Mouse (Mus musculus) intestine, embryonic 14.5 days (tissue): Measurements from ENCODE around the gene Rgs14. TPM values are rescaled to one million over a fixed set of nuclear protein-coding genes. Genes with fewer than 3 reads are reported as not detected.

ENCODE experiments used
- ATAC-seq: fragments of 200-750 bp; cut with Nextera tagmentation; replicated peaks from 2 replicates; pipeline ENCODE4 v1.8.0; 2017; ENCODE audit warnings: low read depth, moderate number of reproducible peaks, moderate TSS enrichment, moderate library complexity; ENCODE audit not compliant: low FRiP score, low TSS enrichment
- DNase-seq: peaks from one replicate; pipeline ENCODE4 v3.0.0-alpha.2; 2018; ENCODE audit warnings: low spot score
- H3K27ac ChIP-seq: fragments of 300-500 bp; sonication (generic); 2 replicates; pipeline ENCODE4 v1.5.1; 2014; ENCODE audit warnings: low read depth, mild to moderate bottlenecking, control low read depth
- H3K27me3 ChIP-seq: fragments of 300-500 bp; sonication (generic); replicated peaks from 2 replicates; pipeline ENCODE4 v1.6.1; 2014; ENCODE audit warnings: low read length, control low read depth; ENCODE audit not compliant: control insufficient read depth, insufficient read depth
- H3K36me3 ChIP-seq: fragments of 300-500 bp; sonication (generic); 2 replicates; pipeline ENCODE4 v1.6.1; 2014; ENCODE audit warnings: low read length, control low read depth; ENCODE audit not compliant: control insufficient read depth, insufficient read depth
- H3K4me1 ChIP-seq: fragments of 300-500 bp; sonication (generic); replicated peaks from 2 replicates; pipeline ENCODE4 v1.6.1; 2014; ENCODE audit warnings: low read length, control low read depth, mixed read lengths; ENCODE audit not compliant: control insufficient read depth, insufficient read depth
- H3K4me2 ChIP-seq: fragments of 300-500 bp; sonication (generic); 2 replicates; pipeline ENCODE4 v1.6.1; 2014; ENCODE audit warnings: low read length
- H3K4me3 ChIP-seq: fragments of 300-500 bp; sonication (generic); 2 replicates; pipeline ENCODE4 v1.5.1; 2014; ENCODE audit warnings: low read depth, low read length, control low read depth, mixed read lengths
- H3K9ac ChIP-seq: fragments of 300-500 bp; sonication (generic); 2 replicates; pipeline ENCODE4 v1.6.1; 2014; ENCODE audit warnings: mild to moderate bottlenecking, low read length
- H3K9me3 ChIP-seq: fragments of 300-500 bp; sonication (generic); 2 replicates; pipeline ENCODE4 v1.6.1; 2016; ENCODE audit warnings: low read length, control low read depth; ENCODE audit not compliant: control insufficient read depth
- WGBS: fragments of 180-500 bp; shearing (Covaris S2); extraction: QIAGEN DNeasy Blood & Tissue Kit; methylation state at CpG from one replicate; pipeline ENCODE4 v1.1.7; 2014; 5-methylcytosine and 5-hydroxymethylcytosine counted together
- polyA plus RNA-seq: library from polyadenylated mRNA; unstranded; fragments of >200 nt; fragmentation: Nextera tagmentation; extraction: Ambion mirVana; gene quantifications from 2 replicates; pipeline ENCODE4 v1.2.1, GENCODE M21; 2014

The Rgs14 gene
- polyA plus RNA-seq, 1 experiment from 2014 or later = 1.0 TPM

GRCm38 (mm10) chr13:55418004-55418403 lies 48.5 kb downstream of the Rgs14 start:
- peak; percentile 94 for DNase-seq
- Histone ChIP-seq H3K4me3 (no peak overlapping the region), H3K4me2 (no peak overlapping the region), H3K36me3 (no peaks in the 10 kb centered on the region), H3K9me3 (no peaks in the 10 kb centered on the region), H3K9ac (no peak overlapping the region), H3K27ac (no peak overlapping the region), H3K27me3 (peaks cover 49% of the 10 kb centered on the region), H3K4me1 (0 out of 2 replicates have a peak, but pooled peaks cover 2% of the 10 kb centered on the region)
- 10% methylated on average over 12 of the region's 12 CpGs for WGBS
- peak; percentile 62 for ATAC-seq

- no peaks in the 10 kb centered on the region for H3K36me3 ChIP-seq
- H3K4me2 ChIP-seq = no peak overlapping the region
- H3K9me3 ChIP-seq = no peaks in the 10 kb centered on the region
- H3K4me3 ChIP-seq = no peak overlapping the region
- ATAC-seq = no peak
- no peak for DNase-seq
- H3K27ac ChIP-seq = no peak overlapping the region
- no peak overlapping the region for H3K9ac ChIP-seq
- 75% methylated on average over 5 of the region's 5 CpGs for WGBS
- 0 out of 2 replicates have a peak, but pooled peaks cover 2% of the 10 kb centered on the region for H3K4me1 ChIP-seq
- peaks cover 49% of the 10 kb centered on the region for H3K27me3 ChIP-seq
Measured at GRCm38 (mm10) chr13:55419142-55419541, 49.6 kb downstream of the Rgs14 start.

GRCm38 (mm10) chr13:55420018-55420932 lies 50.7 kb downstream of the Rgs14 start:
- 27% methylated on average over 51 of the region's 51 CpGs for WGBS
- H3K27ac ChIP-seq = no peak overlapping the region
- H3K4me2 ChIP-seq = peak overlapping the region; percentile 33
- ATAC-seq (no peak), DNase-seq (no peak)
- H3K4me3 ChIP-seq = peak overlapping the region; percentile 2
- H3K9ac ChIP-seq = no peak overlapping the region
- H3K27me3 ChIP-seq = peaks cover 45% of the 10 kb centered on the region
- no peaks in the 10 kb centered on the region for H3K36me3 ChIP-seq
- H3K9me3 ChIP-seq = no peaks in the 10 kb centered on the region
- 0 out of 2 replicates have a peak, but pooled peaks cover 2% of the 10 kb centered on the region for H3K4me1 ChIP-seq

- Histone ChIP-seq H3K9ac (no peak overlapping the region), H3K4me2 (peak overlapping the region; percentile 33)
- DNase-seq = peak; percentile 78
Measured at GRCm38 (mm10) chr13:55420933-55421800, 51.6 kb downstream of the Rgs14 start.

GRCm38 (mm10) chr13:55426613-55427012 lies 57.1 kb downstream of the Rgs14 start, which contains the start of gene F12:
TSS of gene F12 (minus strand) at chr13:55426793.
- DNase-seq = no peak
- Histone ChIP-seq H3K27me3 (peaks cover 7% of the 10 kb centered on the region), H3K4me3 (no peak within 1 kb of the TSS), H3K27ac (no peak within 1 kb of the TSS), H3K9me3 (no peaks in the 10 kb centered on the region), H3K4me1 (no peaks in the 10 kb centered on the region), H3K36me3 (no peaks in the 10 kb centered on the region), H3K9ac (no peak within 1 kb of the TSS), H3K4me2 (no peak within 1 kb of the TSS)
- WGBS = 87% methylated on average over 10 of the region's 10 CpGs
- no peak for ATAC-seq

More at GRCm38 (mm10) chr13:55420933-55421800, 51.6 kb downstream of the Rgs14 start:
- WGBS = 13% methylated on average over 35 of the region's 35 CpGs
- no peaks in the 10 kb centered on the region for H3K9me3 ChIP-seq
- H3K27me3 ChIP-seq = peaks cover 45% of the 10 kb centered on the region
- 0 out of 2 replicates have a peak, but pooled peaks cover 2% of the 10 kb centered on the region for H3K4me1 ChIP-seq
- peak overlapping the region; percentile 2 for H3K4me3 ChIP-seq
- H3K36me3 ChIP-seq = no peaks in the 10 kb centered on the region
- H3K27ac ChIP-seq = no peak overlapping the region
- peak; percentile 47 for ATAC-seq

GRCm38 (mm10) chr13:55429226-55429888 lies 59.8 kb downstream of the Rgs14 start:
- Histone ChIP-seq H3K27me3 (no peaks in the 10 kb centered on the region), H3K36me3 (no peaks in the 10 kb centered on the region), H3K27ac (no peak overlapping the region), H3K9ac (no peak overlapping the region), H3K9me3 (peaks cover 4% of the 10 kb centered on the region; the same call in 1 of the 2 replicates), H3K4me1 (no peaks in the 10 kb centered on the region), H3K4me3 (no peak overlapping the region), H3K4me2 (no peak overlapping the region)
- no peak for ATAC-seq
- DNase-seq = no peak
- WGBS = 61% methylated on average over 12 of the region's 12 CpGs

GRCm38 (mm10) chr13:55430566-55430965 lies 61.0 kb downstream of the Rgs14 start:
- no peaks in the 10 kb centered on the region for H3K27me3 ChIP-seq
- no peak overlapping the region for H3K9ac ChIP-seq
- peaks cover 4% of the 10 kb centered on the region; the same call in 1 of the 2 replicates for H3K9me3 ChIP-seq
- H3K4me1 ChIP-seq = no peaks in the 10 kb centered on the region
- no peak overlapping the region for H3K27ac ChIP-seq
- WGBS = 76% methylated on average over 2 of the region's 2 CpGs
- H3K4me3 ChIP-seq = no peak overlapping the region
- ATAC-seq (no peak), DNase-seq (no peak)
- H3K36me3 ChIP-seq = no peaks in the 10 kb centered on the region
- H3K4me2 ChIP-seq = no peak overlapping the region
